Mouse (Mus musculus): ENCODE results near the gene Catsper3.

The Catsper3 gene

GRCm38 (mm10) chr13:55826796-55827678 is 42.7 kb downstream of the Catsper3 start:
- no peak for DNase-seq (ENCODE audit: low spot score in 2 of 2)

GRCm38 (mm10) chr13:55827679-55828140 is 43.3 kb downstream of the Catsper3 start:
- DNase-seq (ENCODE audit: low spot score in 2 of 2) = no peak

GRCm38 (mm10) chr13:55828141-55829017 is 44.0 kb downstream of the Catsper3 start:
- no peak for DNase-seq (ENCODE audit: low spot score in 2 of 2)

GRCm38 (mm10) chr13:55829018-55829655 is 44.8 kb downstream of the Catsper3 start:
- DNase-seq (ENCODE audit: low spot score in 2 of 2) = no peak

- DNase-seq (ENCODE audit: low spot score in 2 of 2) = no peak
Observed at GRCm38 (mm10) chr13:55830081-55830832, 45.9 kb downstream of the Catsper3 start.

- no peak for DNase-seq (ENCODE audit: low spot score in 2 of 2)
Observed at GRCm38 (mm10) chr13:55830833-55831721, 46.7 kb downstream of the Catsper3 start.

GRCm38 (mm10) chr13:55831722-55832160 is 47.4 kb downstream of the Catsper3 start:
- DNase-seq (ENCODE audit: low spot score in 2 of 2) = no peak

GRCm38 (mm10) chr13:55832602-55833001 is 48.2 kb downstream of the Catsper3 start:
- no peak for DNase-seq (ENCODE audit: low spot score in 2 of 2)

- no peak for DNase-seq (ENCODE audit: low spot score in 2 of 2)
Observed at GRCm38 (mm10) chr13:55833921-55834320, 49.6 kb downstream of the Catsper3 start.

- DNase-seq (ENCODE audit: low spot score in 2 of 2) = no peak
Observed at GRCm38 (mm10) chr13:55834667-55835066, 50.3 kb downstream of the Catsper3 start.

GRCm38 (mm10) chr13:55835548-55836097 is 51.3 kb downstream of the Catsper3 start:
- DNase-seq (ENCODE audit: low spot score in 2 of 2) = no peak

- DNase-seq (ENCODE audit: low spot score in 2 of 2) = no peak
Observed at GRCm38 (mm10) chr13:55836142-55836625, 51.8 kb downstream of the Catsper3 start, which contains the start of gene Pitx1. Gene Pitx1 (minus strand): TSS chr13:55836192.

GRCm38 (mm10) chr13:55836786-55837780 is 52.7 kb downstream of the Catsper3 start:
- DNase-seq (ENCODE audit: low spot score in 2 of 2) = no peak

GRCm38 (mm10) chr13:55840223-55840622 is 55.9 kb downstream of the Catsper3 start:
- no peak for DNase-seq (ENCODE audit: low spot score in 2 of 2)

- DNase-seq (ENCODE audit: low spot score in 2 of 2) = no peak
Observed at GRCm38 (mm10) chr13:55843700-55844099, 59.3 kb downstream of the Catsper3 start.

GRCm38 (mm10) chr13:55847805-55848204 is 63.4 kb downstream of the Catsper3 start:
- no peak for DNase-seq (ENCODE audit: low spot score in 2 of 2)

- no peak for DNase-seq (ENCODE audit: low spot score in 2 of 2)
Observed at GRCm38 (mm10) chr13:55848604-55849190, 64.3 kb downstream of the Catsper3 start.

- no peak for DNase-seq (ENCODE audit: low spot score in 2 of 2)
Observed at GRCm38 (mm10) chr13:55850726-55851125, 66.4 kb downstream of the Catsper3 start.

Data from right cerebral cortex, postnatal 36 days (tissue).